Mouse (Mus musculus) small intestine, adult 2 months (tissue): Measurements from ENCODE around the gene Zfyve1.

ENCODE experiments used
- CTCF ChIP-seq: fragments of 200-500 bp; IDR thresholded peaks from 2 replicates; pipeline ENCODE4 v1.5.1; 2012; ENCODE audit warnings: low read depth, mild to moderate bottlenecking, control low read depth, inconsistent platforms, low read length, moderate library complexity, mixed read lengths; ENCODE audit not compliant: insufficient replicate concordance, insufficient read length; ENCODE audit errors: extremely low read depth
- POLR2A ChIP-seq: fragments of 200-500 bp; IDR thresholded peaks from 2 replicates; pipeline ENCODE4 v1.6.1; 2012; ENCODE audit warnings: low read depth, mild to moderate bottlenecking, control low read depth, inconsistent platforms, low read length, moderate library complexity

DNA sequence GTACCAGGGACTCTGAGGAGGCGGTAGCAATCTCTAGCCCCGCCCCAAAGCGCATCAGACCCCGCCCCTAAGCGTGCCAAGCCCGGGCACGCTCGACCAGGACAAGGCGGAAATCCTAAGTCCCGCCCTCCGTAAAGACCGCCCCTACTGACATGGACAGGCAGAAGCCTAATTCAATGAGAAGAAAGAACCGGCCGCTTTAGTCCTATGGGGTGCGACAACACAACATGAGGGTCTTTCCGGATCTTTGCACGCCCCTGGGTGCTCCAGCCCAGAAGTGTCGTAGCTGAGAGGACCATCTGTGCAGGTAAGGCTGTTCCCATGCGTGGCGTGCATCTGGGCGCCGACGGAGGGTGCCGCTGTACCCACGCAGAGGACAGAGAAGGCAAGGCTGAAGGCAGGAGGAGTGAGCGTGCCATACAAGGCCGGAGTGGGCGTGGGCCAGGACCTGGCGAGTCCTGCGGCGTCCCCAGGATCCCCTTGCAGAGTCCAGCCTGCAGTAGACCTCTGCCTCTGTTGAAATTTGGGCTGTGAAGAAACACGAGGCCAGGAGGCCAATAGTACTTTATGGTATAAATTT lies 76.6 kb downstream of the Zfyve1 start, which contains the start of gene Dcaf4:
- TF ChIP-seq CTCF (no peak; the same call in 1 of the 2 replicates), POLR2A (no peak)
